17 mouse cellular contexts compared by ENCODE assay signal in the genomic region with DNA sequence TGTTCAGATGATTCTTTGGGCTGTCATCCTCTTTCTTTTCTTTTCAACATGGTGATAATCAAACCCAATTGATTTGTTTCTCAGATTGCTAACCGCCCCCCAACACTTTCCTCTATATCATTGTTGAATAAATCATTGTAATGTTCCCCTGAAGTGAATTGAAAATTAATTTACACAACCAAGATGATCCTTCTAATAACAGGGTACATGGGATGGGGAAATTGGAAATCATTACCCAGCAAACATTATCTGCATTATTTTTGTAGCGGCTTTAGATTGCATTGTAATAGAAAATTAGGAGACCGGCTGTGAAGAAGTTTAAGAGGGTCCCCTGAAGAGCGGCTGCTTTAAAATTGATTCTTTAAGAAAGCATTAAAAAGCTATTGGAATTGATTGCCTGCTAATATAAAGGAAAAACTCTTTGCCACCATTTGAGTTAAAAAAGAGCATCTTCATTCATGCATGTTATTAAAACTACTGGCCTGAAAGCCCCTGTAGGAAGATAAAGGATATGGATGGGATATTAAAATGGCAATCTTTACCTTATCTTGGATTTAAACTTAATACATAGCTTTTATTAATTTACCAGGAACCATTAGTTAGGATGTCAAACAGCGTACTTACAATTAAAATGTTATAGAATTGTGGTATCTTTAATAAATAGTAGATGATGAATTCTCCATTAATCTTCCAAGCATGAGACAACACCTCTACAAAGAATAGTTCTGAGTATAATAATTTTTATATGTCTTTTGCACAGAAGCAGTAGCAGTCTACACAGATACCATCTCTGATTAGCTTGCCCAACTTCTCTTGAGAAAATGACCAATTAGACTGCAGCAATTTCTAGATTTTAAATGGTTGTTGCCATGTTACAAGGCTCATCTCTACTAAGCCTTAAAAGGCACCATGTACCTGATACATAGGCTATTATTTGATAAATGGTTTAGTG.
"Had no signal": no experiment of that assay in that cellular context is flagged by ENCODE, and none has a peak within 500 bp of the region (broad histone marks: within the 10 kb centered on the region; RNA-seq: fewer than 3 reads in every experiment).

No protein-coding gene starts in this region.

- H3K27ac ChIP-seq: liver, embryonic 13.5 days; macrophage; midbrain, embryonic 12.5 days; midbrain, embryonic 15.5 days; stomach, postnatal 0 days had no signal

- H3K4me2 ChIP-seq: liver, embryonic 13.5 days; midbrain, embryonic 12.5 days; midbrain, embryonic 15.5 days had no signal

- H3K9ac ChIP-seq: liver, embryonic 13.5 days; midbrain, embryonic 12.5 days; midbrain, embryonic 15.5 days had no signal

- ATAC-seq: midbrain, embryonic 15.5 days had no signal

- H3K4me1 ChIP-seq: liver, embryonic 13.5 days; midbrain, embryonic 12.5 days; midbrain, embryonic 15.5 days had no signal

- H3K4me3 ChIP-seq: liver, embryonic 13.5 days; midbrain, embryonic 12.5 days; midbrain, embryonic 15.5 days had no signal

- H3K9me3 ChIP-seq: liver, embryonic 13.5 days; midbrain, embryonic 12.5 days; midbrain, embryonic 15.5 days had no signal

- H3K27me3 ChIP-seq: liver, embryonic 13.5 days; midbrain, embryonic 12.5 days; midbrain, embryonic 15.5 days had no signal

- H3K36me3 ChIP-seq: liver, embryonic 13.5 days; midbrain, embryonic 12.5 days; midbrain, embryonic 15.5 days had no signal

- DNase-seq: kidney, adult 18-20 months; kidney, adult 9 months; kidney, postnatal 14 days; kidney, postnatal 4 days; liver, embryonic 13.5 days; lung, adult 2 months; lung, postnatal 14 days; right cerebral cortex, adult 18-20 months; right cerebral cortex, postnatal 14 days; right cerebral cortex, postnatal 4 days; thymus, adult 2 months; thymus, postnatal 14 days; thymus, postnatal 4 days had no signal
